Mouse (Mus musculus): ENCODE measurements around the gene Mbd4. TPM values are rescaled to one million over a fixed set of nuclear protein-coding genes. Genes with fewer than 3 reads are reported as not detected.

Gene Mbd4
- polyA plus RNA-seq, 1 experiment, result 1.6 TPM

DNA sequence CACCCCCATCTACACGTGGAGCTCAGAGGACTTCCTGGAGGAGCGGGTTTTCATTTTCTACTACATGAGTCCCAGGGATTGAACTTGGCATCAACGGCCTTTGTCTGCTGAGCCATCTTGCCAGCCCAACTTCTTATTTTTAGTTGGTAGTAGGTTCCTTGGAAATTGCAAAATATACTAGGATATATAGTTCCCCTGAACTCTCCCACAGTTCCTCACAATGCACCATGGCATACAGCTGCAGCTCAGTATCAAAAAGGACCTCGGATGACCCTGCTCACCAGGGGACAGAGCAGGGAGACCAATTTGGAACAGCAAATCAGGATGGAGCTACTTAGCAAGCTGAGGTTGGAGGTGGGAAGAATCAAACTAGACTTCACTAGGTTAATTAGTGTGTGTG is 38.1 kb downstream of the Mbd4 start:
- no peak for DNase-seq
- WGBS, result 77% methylated on average over 4 of the region's 4 CpGs
- Histone ChIP-seq H3K4me1 (ENCODE audit: control insufficient read depth, insufficient read depth, low read length) (no peaks in the 10 kb centered on the region), H3K4me3 (ENCODE audit: insufficient read depth, low read depth, low read length) (no peak overlapping the region), H3K36me3 (ENCODE audit: control insufficient read depth, insufficient read depth, low read length) (no peaks in the 10 kb centered on the region), H3K27ac (ENCODE audit: insufficient read depth, low read depth, low read length) (no peak overlapping the region), H3K27me3 (replicated peaks; ENCODE audit: control insufficient read depth, insufficient read depth, low read length) (no peaks in the 10 kb centered on the region)
- TF ChIP-seq POLR2A (IDR thresholded peaks at IDR 0.05; ENCODE audit: low read depth, low read length) (no peak), CTCF (conservative IDR thresholded peaks at IDR 0.05; ENCODE audit: insufficient read depth, insufficient read length, low read depth, low read length) (no peak)

DNA sequence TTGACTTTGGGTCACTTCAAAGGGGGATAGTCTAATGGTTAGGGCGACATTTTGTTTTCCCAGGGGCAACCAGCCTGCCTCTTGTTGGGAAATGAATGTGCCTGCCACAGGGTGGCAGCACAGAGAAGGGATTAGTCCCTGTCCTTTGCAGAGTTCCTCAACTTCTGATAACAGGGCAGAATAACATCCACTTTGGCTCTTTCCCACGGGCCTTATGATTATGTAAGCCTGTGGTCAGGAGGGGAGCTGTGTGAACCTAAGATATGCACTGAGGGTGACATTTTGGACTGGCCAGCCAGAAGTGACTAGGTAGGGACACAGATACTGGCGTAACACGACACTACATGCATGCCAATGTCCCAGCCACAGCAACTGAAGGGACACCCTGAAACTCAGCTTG is 39.1 kb downstream of the Mbd4 start:
- no peak overlapping the region for H3K4me3 ChIP-seq (ENCODE audit: insufficient read depth, low read depth, low read length)
- TF ChIP-seq POLR2A (IDR thresholded peaks at IDR 0.05; ENCODE audit: low read depth, low read length) (no peak), CTCF (conservative IDR thresholded peaks at IDR 0.05; ENCODE audit: insufficient read depth, insufficient read length, low read depth, low read length) (peak; percentile 83)
- no peaks in the 10 kb centered on the region for H3K27me3 ChIP-seq (replicated peaks; ENCODE audit: control insufficient read depth, insufficient read depth, low read length)
- H3K27ac ChIP-seq (ENCODE audit: insufficient read depth, low read depth, low read length), result no peak overlapping the region
- 40% methylated on average over 4 of the region's 4 CpGs for WGBS
- no peaks in the 10 kb centered on the region for H3K4me1 ChIP-seq (ENCODE audit: control insufficient read depth, insufficient read depth, low read length)
- peak; percentile 73 for DNase-seq
- no peaks in the 10 kb centered on the region for H3K36me3 ChIP-seq (ENCODE audit: control insufficient read depth, insufficient read depth, low read length)

DNA sequence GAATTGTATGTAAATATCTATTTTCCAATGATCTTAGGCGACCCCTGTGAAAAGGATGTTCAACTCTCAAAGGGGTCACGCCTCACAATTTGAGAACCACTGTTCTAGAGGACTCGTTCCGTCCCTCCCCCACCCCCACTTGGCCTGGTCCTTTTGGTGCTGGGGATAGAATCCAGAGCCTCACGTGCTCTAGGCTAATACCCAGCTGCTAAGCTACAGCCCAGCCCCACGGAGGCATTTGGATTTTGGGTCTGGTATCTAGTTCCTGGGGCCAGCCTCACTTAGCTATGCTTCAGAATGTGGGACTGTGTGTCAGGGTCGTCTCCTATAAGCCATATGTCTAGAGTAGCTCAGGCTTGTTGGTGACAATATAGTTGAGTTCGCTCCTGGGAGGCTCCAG is 41.6 kb downstream of the Mbd4 start:
- 74% methylated on average over 8 of the region's 8 CpGs for WGBS
- H3K36me3 ChIP-seq (ENCODE audit: control insufficient read depth, insufficient read depth, low read length), result no peaks in the 10 kb centered on the region
- H3K27ac ChIP-seq (ENCODE audit: insufficient read depth, low read depth, low read length), result no peak overlapping the region
- H3K4me1 ChIP-seq (ENCODE audit: control insufficient read depth, insufficient read depth, low read length), result peaks cover 6% of the 10 kb centered on the region; the same call in 1 of the 2 replicates
- no peaks in the 10 kb centered on the region for H3K27me3 ChIP-seq (replicated peaks; ENCODE audit: control insufficient read depth, insufficient read depth, low read length)
- no peak for DNase-seq
- TF ChIP-seq CTCF (conservative IDR thresholded peaks at IDR 0.05; ENCODE audit: insufficient read depth, insufficient read length, low read depth, low read length) (no peak), POLR2A (IDR thresholded peaks at IDR 0.05; ENCODE audit: low read depth, low read length) (no peak)
- no peak overlapping the region for H3K4me3 ChIP-seq (ENCODE audit: insufficient read depth, low read depth, low read length)

DNA sequence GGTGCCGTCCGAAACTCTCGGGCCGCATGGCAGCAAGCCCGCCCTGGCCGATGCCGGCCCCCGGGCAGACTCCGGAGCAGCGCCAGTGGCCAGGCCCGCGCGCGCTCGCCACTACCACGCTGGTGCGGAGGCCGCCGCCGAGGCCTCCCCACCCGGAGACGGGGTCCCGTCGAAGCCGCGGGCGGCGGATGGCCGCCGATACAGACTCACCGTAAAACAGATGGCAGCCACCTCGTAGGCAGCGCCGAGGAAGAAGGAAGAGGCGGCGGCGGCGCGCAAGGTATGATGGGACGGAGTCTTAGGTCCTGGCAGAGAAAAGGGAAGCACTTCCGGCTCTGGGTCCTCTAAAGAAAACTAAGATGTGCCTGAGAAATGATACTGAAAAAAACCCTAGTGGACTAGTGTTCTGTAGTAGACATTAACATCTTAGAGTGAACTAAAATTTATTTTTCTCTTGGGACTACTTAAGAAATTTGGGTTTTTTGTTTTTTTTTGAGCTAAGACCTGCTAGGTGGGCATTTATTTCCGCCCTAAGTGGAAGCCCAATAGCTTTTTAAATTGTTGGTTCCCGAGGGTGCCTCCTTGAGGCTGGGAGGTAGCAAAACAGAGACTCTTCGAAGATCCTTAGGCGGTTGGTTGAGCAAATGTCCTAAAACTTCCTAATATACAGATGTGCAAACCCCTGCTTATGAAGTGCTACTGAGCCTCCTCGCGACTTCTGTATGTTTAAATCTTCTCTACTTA is 44.5 kb downstream of the Mbd4 start, which contains the start of gene Rpl32:
Rpl32 (minus strand) TSS at position 260 of the 744 bp plus-strand sequence.
- TF ChIP-seq CTCF (conservative IDR thresholded peaks at IDR 0.05; ENCODE audit: insufficient read depth, insufficient read length, low read depth, low read length) (peak; percentile 51; the same call in 1 of the 2 replicates), POLR2A (IDR thresholded peaks at IDR 0.05; ENCODE audit: low read depth, low read length) (peak; percentile 30)
- DNase-seq, result peak; percentile 94
- WGBS, result under 1% methylated on average over 47 of the region's 47 CpGs

DNA sequence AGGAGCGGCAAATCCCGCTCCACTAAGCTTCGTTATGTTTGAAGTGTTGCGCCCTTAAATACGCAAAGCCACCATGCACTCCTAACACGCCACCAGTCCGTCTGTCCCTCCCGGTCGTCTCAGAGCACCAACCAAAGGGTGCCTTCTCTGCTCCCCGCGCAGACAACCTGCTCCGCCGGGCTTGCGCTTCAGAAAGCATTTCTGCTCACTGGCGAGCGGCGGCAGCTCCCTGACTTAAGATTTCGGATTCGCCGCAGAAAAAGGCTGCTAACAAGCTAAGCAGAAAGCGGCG is 45.0 kb downstream of the Mbd4 start:
- H3K27me3 ChIP-seq (replicated peaks; ENCODE audit: control insufficient read depth, insufficient read depth, low read length), result no peaks in the 10 kb centered on the region
- DNase-seq, result no peak
- no peaks in the 10 kb centered on the region for H3K36me3 ChIP-seq (ENCODE audit: control insufficient read depth, insufficient read depth, low read length)
- no peak for TF ChIP-seq CTCF (conservative IDR thresholded peaks at IDR 0.05; ENCODE audit: insufficient read depth, insufficient read length, low read depth, low read length)
- TF ChIP-seq POLR2A (IDR thresholded peaks at IDR 0.05; ENCODE audit: low read depth, low read length), result no peak
- H3K27ac ChIP-seq (ENCODE audit: insufficient read depth, low read depth, low read length), result peak overlapping the region; percentile 81
- under 1% methylated on average over 22 of the region's 22 CpGs for WGBS
- H3K4me3 ChIP-seq (ENCODE audit: insufficient read depth, low read depth, low read length), result peak overlapping the region; percentile 94
- peaks cover 8% of the 10 kb centered on the region; the same call in 1 of the 2 replicates for H3K4me1 ChIP-seq (ENCODE audit: control insufficient read depth, insufficient read depth, low read length)

More for the DNA sequence above, 44.5 kb downstream of the Mbd4 start, which contains the start of gene Rpl32:
- no peaks in the 10 kb centered on the region for H3K27me3 ChIP-seq (replicated peaks; ENCODE audit: control insufficient read depth, insufficient read depth, low read length)
- H3K4me1 ChIP-seq (ENCODE audit: control insufficient read depth, insufficient read depth, low read length), result peaks cover 8% of the 10 kb centered on the region; the same call in 1 of the 2 replicates
- H3K36me3 ChIP-seq (ENCODE audit: control insufficient read depth, insufficient read depth, low read length), result no peaks in the 10 kb centered on the region
- H3K4me3 ChIP-seq (ENCODE audit: insufficient read depth, low read depth, low read length), result peak within 1 kb of the TSS; percentile 94
- peak within 1 kb of the TSS; percentile 81 for H3K27ac ChIP-seq (ENCODE audit: insufficient read depth, low read depth, low read length)

DNA sequence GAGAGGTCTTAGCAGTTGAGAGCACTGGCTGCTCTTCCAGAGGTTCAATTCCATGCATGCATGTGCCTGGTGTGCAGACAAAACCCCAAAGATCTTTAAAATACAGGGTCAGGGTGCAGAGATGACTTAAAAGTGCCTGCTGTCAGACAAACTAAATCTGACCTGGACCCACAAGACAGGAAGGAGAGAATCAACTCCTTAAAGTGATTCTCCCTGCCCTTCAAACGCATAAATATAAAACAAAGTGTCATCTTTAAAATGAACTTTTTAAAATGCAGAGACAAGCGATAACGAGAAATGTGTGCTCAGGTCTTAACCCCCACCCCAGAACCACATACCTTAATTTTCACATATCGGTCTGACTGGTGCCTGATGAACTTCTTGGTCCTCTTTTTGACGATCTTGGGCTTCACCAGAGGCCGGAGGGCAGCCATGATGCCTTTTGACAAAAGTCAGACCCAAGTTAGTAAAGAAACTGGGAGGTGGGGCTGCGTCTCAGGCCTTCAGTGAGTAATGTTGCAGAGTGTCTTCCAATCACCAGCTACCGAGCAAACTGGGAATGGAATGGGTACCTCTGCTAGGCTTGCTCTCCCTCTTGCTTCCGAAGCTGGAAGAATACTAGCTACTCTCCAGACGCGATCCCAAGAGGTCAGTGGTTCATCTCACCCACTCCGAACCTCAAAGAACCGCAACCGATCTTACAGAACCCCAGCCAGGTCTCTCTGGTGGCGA is 45.5 kb downstream of the Mbd4 start:
- Histone ChIP-seq H3K4me3 (ENCODE audit: insufficient read depth, low read depth, low read length) (peak overlapping the region; percentile 94), H3K27ac (ENCODE audit: insufficient read depth, low read depth, low read length) (peak overlapping the region; percentile 81; the same call in 1 of the 2 replicates), H3K36me3 (ENCODE audit: control insufficient read depth, insufficient read depth, low read length) (no peaks in the 10 kb centered on the region), H3K4me1 (ENCODE audit: control insufficient read depth, insufficient read depth, low read length) (peaks cover 8% of the 10 kb centered on the region; the same call in 1 of the 2 replicates), H3K27me3 (replicated peaks; ENCODE audit: control insufficient read depth, insufficient read depth, low read length) (no peaks in the 10 kb centered on the region)
- TF ChIP-seq CTCF (conservative IDR thresholded peaks at IDR 0.05; ENCODE audit: insufficient read depth, insufficient read length, low read depth, low read length), result no peak
- no peak for TF ChIP-seq POLR2A (IDR thresholded peaks at IDR 0.05; ENCODE audit: low read depth, low read length)
- DNase-seq, result no peak
- WGBS, result 2% methylated on average over 15 of the region's 15 CpGs

All from kidney, adult 2 months (tissue).